Mouse (Mus musculus) thymus, postnatal 36 days (tissue): ENCODE measurements at regions not wholly inside any gene's neighbourhood (a gene's known extent, or its start where the extent isn't known, plus 50 kb on each side); places are given as distances from the start of the nearest gene placed in this dataset.

Experiments used
- DNase-seq, 2 experiments: peaks; one replicate each; pipeline ENCODE4 v3.0.0; 2022; ENCODE audit warnings: mixed read lengths in 2 of 2

GRCm38 (mm10) chr12:35429473-35429872, 105.4 kb downstream of the Ahr start:
- no peak for DNase-seq

DNA sequence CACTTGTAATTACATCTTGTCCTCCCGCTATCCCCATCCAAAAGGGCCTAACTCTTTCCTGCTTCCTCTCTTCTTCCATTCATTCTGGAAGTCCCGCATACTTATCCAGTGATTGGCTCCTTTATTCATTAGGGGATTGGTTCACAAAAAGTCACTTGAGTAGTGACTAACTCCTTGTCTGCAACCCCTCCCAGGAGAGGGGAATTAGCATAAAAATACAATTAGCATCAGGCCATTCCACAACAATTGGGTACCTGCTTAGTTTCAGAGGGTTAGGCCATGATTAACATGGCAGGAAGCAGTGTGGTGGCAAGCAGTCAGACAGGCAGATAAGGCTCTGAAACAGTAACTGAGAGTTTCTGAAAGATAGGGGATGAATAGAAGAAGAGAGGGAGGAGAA, 115.6 kb downstream of the Ahr start:
- no peak for DNase-seq

- DNase-seq, result no peak
Measured at GRCm38 (mm10) chr12:35417943-35418342, 116.9 kb downstream of the Ahr start.

- no peak for DNase-seq
Measured at GRCm38 (mm10) chr12:35416583-35416982, 118.3 kb downstream of the Ahr start.

GRCm38 (mm10) chr12:35412715-35413114, 122.1 kb downstream of the Ahr start:
- DNase-seq, result no peak

DNA sequence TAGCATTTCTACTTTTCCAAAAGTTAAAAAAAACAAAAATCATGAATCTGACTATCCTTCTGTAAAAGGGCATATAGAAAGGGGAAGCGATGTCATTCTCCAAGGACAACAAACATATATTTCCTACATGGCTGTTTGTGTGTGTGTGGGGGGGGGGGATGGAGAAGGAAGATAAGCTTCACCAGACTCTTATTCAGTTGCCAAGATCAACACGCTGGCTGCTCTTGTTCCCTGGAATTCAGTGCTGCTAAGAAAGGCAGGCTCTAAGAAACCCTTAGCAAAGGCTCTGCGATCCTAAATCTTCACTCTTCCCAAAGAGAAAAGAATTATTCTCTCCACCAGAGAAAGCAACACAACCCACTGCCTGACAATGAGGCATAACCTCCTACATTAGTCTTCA, 126.4 kb downstream of the Ahr start:
- DNase-seq, result no peak

GRCm38 (mm10) chr12:35408044-35408443, 126.8 kb downstream of the Ahr start:
- no peak for DNase-seq

GRCm38 (mm10) chr12:35401853-35402252, 133.0 kb downstream of the Ahr start:
- no peak for DNase-seq

DNA sequence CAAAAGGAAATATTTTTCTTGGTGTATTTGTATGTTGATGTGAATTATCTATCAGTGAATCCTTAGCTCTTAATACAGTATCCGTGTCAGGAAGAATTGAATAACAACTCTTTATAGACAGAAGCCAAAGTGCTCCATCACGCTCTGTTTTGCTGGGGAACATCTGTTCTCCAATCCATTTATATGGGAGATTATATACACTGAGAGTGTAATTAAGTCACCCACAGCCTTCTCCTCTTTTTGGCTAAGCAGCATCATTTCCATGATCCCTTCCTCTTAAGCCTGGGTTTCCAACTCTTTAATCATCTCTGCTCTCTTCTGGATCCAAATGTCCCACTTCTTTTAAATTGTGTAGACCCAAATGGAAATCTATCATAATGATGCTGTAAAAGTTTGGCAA, 133.6 kb downstream of the Ahr start:
- DNase-seq, result no peak

DNA sequence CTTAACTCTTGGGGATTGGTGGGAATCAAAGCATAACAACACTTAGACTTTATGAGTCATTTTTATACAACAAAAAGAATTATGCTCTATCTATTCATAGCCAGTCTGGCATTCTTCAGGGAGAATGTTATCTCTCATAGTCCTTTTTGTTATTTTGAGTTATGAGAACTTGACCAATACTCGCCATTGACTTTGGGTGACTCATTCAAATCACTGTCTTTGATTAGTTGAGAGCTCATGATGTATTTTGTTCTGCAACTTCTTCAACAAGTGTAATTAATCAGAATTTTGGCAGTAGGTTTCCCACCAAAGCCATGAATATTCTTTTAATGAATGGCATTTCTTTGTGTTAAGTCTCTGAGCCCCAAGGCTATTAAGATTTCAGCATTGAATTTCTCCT, 139.6 kb downstream of the Ahr start:
- no peak for DNase-seq

GRCm38 (mm10) chr12:35392111-35392510, 142.7 kb downstream of the Ahr start:
- no peak for DNase-seq

DNA sequence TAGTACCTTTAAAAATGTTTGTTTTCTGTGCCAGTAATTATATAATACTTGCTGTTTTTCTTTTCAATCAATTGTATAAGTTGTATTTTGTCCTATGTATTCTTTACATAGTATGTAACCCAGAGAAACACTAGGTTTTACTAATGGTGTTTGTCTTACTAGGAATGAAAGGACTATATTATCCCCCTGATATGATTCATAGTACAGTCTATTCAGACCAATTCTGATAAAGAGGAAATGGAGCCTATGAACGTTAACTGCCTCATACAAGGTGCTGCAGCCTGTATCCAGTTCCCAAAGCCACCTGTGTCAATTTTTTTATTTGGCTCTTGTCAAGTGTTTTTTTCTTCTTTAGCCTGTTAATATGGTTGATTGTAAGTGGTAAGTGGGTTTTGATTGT, 144.6 kb downstream of the Ahr start:
- DNase-seq, result no peak

DNA sequence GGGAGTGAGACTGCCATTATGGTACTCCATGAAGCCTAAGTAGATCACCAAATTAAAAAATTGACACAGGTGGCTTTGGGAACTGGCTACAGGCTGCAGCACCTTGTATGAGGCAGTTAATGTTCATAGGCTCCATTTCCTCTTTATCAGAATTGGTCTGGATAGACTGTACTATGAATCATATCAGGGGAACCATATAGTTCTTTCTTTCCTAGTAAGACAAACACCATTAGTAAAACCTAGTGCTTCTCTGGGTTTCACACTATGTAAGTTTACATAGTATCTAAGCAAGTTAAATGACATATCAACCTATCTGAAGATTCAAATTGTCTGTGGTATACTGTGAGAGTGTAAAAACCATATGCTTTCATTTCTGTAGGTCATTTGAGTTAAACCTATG, 145.0 kb downstream of the Ahr start:
- DNase-seq, result no peak

DNA sequence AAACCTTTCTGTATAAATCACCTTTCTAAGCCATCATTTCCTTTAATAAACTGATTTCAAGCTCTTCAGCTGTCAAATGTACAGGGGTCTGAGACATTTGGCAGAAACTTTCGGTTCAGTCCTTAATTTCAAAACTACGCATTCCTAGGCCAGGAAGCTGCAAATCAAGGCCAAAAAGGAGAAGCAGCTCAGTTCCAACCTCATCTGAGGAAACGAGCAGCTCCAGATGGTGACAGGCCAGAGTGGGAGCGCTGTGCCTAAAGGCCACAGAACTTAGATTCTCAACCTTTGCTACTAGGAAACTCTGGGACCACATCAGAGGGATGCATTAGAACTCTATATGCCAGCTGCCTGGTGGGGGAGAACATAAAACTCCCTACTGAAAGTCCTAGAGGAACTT, 150.6 kb downstream of the Ahr start:
- no peak for DNase-seq

- no peak for DNase-seq
Measured at GRCm38 (mm10) chr12:35377266-35377665, 157.6 kb downstream of the Ahr start.

GRCm38 (mm10) chr12:35376365-35376764, 158.5 kb downstream of the Ahr start:
- DNase-seq, result no peak

GRCm38 (mm10) chr12:35357901-35358300, 176.9 kb downstream of the Ahr start:
- DNase-seq, result no peak

DNA sequence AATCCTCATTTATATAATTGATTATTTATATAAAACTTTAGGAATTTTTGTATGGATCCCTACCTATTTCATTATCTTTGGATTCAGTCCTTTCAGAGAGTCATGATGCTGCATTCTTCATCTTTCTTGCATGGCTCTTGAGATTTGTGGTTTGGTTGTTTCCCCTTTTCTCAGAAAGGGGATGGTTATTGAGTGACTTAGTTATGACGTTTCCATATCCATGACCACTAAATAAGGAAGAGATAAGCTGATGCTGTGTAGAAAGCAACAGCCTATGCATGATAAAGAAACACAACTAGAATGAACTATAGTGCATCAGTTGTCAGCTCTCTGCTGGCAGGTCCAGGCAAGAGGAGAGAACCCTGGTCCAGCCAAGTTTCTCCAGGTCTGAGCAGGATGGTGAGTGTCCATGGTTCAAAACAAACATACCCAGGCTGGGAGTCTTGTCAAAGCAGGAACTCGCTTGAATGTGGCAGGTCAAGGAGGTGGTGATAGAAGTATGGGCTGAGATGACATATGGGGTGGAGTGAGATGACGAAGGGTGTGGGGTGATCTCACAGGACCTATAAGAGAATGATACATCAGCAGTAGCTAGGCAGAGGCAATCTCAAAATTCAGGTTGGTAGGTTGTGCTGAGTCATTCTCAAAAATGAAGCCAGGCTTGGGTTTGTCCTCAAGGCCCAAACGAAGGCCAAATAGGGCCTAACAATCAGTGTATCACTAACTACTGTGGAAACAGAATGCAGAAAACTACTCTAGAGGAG, 196.5 kb downstream of the Ahr start:
- DNase-seq, result no peak

GRCm38 (mm10) chr12:35336314-35336713, 198.5 kb downstream of the Ahr start:
- no peak for DNase-seq

DNA sequence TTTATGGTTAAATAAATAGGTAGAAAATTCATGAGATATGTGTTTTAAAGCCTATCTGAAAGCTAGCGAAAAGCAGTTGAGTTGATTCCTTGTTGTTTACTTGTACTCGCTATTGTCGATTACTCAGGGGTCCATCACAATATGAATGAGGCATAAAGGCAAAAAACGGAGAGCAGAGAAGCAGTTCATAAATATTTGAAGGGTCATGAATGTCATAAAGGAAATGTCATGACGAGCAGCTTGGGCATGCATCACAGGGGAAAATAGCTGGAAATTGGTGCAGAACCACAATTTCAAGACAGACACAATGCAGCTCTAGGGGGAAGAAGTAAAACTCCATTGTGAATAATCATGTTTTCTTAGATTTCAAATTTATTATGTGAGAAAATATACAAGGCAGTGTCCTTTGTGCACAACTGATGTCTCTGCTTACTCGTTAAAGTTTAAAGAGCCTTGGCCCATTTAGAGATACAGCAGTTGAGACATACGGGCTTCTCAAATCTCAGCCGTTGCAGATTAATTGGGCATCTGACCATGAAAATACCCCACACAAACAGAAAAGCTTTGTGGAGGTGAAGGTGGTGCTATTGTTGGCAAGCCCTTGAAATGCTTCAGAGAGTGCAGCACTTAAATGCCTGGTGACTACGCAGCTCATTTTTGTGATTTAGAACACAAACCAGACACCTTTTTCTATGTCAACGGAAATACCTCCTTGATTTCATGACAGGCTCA, 200.3 kb downstream of the Ahr start:
- DNase-seq, result no peak

DNA sequence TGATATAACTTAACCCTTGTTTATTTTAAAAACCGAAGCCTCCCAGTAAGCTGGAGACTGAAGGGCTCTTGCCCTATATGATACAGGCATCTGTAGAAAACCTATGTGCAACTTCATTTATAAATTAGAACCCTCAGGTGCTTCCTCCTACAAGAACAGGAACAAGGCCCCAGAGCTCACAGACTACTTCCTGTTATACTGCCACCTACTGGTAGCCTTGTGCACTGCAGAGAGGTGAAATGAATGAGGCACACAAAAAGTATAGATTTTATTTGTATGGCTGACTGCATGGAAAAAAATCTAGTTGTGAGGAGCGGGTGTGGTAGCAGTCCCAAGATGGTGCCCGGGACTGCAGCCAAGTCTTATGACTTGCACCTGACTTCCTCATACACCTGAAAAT, 203.5 kb downstream of the Ahr start:
- peak; percentile 29 to 40 for DNase-seq

- DNase-seq, result no peak
Measured at GRCm38 (mm10) chr12:35329699-35330098, 205.1 kb downstream of the Ahr start.

GRCm38 (mm10) chr12:35319571-35319970, 215.3 kb downstream of the Ahr start:
- no peak for DNase-seq

DNA sequence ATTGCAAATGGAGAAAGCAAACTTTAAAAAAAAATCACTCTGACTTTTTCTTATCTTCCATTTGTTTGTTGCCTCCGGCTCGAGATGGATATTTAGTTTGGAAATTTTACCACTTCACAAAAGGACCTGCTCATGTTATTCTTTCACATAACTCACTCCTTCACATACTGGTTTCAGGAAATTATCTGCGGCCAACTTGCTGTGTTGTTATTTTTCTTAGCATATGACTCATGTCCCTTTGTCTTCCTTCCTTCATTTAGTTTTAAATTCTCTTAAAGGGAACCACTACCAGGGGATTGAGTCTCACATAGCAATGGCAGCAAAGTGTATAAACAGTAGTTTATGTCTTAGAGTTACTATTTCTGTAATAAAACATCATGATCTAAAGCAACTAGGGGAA, 217.8 kb downstream of the Ahr start:
- no peak for DNase-seq

GRCm38 (mm10) chr12:35314035-35314434, 220.8 kb downstream of the Ahr start:
- DNase-seq, result no peak
